Mouse (Mus musculus): ENCODE data around the gene Sgsm2.

GRCm38 (mm10) chr11:74845784-74846183 is 51.1 kb downstream of the Sgsm2 start:
- TF ChIP-seq CTCF (IDR thresholded peaks at IDR 0.05; ENCODE audit: borderline replicate concordance, control insufficient read depth, extremely low read depth, insufficient read depth, low read length, poor library complexity) (peak; percentile 49; the same call in 1 of the 2 replicates), POLR2A (IDR thresholded peaks at IDR 0.05; ENCODE audit: control insufficient read depth, extremely low read depth, insufficient read depth, low read length, poor library complexity) (no peak)

All from thymus, adult 2 months (tissue).